23 mouse cellular contexts compared by ENCODE assay signal in the genomic region with DNA sequence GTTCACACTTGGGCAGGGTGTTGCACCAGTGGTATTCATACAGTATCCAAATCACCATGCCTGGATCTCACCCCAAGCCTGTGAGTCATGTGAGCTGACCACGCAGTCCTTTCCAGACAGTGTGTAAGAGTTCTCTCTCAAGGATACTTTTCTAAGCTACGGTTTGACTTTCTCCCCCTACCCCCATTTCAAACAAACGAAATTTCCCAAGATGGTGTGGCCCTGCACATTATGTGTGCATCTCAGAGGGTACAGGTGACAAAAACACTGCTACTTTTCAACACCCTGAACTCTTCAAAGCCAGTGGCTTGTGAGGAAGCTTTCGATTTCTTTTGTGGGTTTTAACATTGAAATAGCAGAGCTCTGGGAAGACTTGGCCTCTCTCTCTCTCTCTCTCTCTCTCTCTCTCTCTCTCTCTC. TPM values are rescaled to one million over a fixed set of nuclear protein-coding genes. Genes with fewer than 3 reads are reported as not detected.
DNase-seq lines count a peak whose midpoint lies in the region; ATAC-seq and TF ChIP-seq lines count a peak whose summit lies in the region.
"Had no signal": no experiment of that assay in that cellular context is flagged by ENCODE, and none has a peak within 500 bp of the region (broad histone marks: within the 10 kb centered on the region; RNA-seq: fewer than 3 reads in every experiment).

No protein-coding gene starts in this region.

- in situ Hi-C loops in CH12.LX (cut with MboI; ENCODE audit: low pct_ligation_motif_present, low pct_unique_long_range_greater_than_20kb, low sequenced_read_pairs) = loop anchor here (5.0 to 10.0 kb wide), 2 partner anchors 68 to 455 kb away; partner anchors contain the start of gene Akna

- peak overlapping the region; percentile 55 for H3K4me2 ChIP-seq in CH12.LX (ENCODE audit: insufficient read depth, low read depth, poor library complexity, severe bottlenecking)
- no peak overlapping the region for H3K4me2 ChIP-seq in hindbrain, embryonic 11.5 days (replicated peaks; ENCODE audit: low read depth, low read length)
- H3K4me2 ChIP-seq: hindbrain, embryonic 13.5 days; liver, embryonic 11.5 days; lung, embryonic 14.5 days; midbrain, embryonic 13.5 days; stomach, embryonic 15.5 days had no signal

- H3K4me1 ChIP-seq in CH12.LX (ENCODE audit: control insufficient read depth in 1 of 2, insufficient read depth in 2 of 2) = peaks cover 13 to 41% of the 10 kb centered on the region in 2 experiments
- no peaks in the 10 kb centered on the region for H3K4me1 ChIP-seq in hindbrain, embryonic 11.5 days (replicated peaks; ENCODE audit: control insufficient read depth, insufficient read depth, low read length)
- H3K4me1 ChIP-seq: limb, embryonic 10.5 days; midbrain, embryonic 13.5 days had no signal

- TF ChIP-seq POLR2A in CH12.LX (IDR thresholded peaks at IDR 0.05; ENCODE audit: low read depth, low read length) = no peak

- H3K4me3 ChIP-seq in CH12.LX (replicated peaks in 1 of 3; ENCODE audit: low read depth in 2 of 3, low read length in 2 of 3, poor library complexity in 1 of 3) = peak overlapping the region; percentile 64 to 74 (median 71)
- no peak overlapping the region for H3K4me3 ChIP-seq in hindbrain, embryonic 11.5 days (ENCODE audit: low read depth, low read length)
- H3K4me3 ChIP-seq: hindbrain, embryonic 13.5 days; layer of hippocampus, adult 2 months; limb, embryonic 10.5 days; midbrain, embryonic 13.5 days; stomach, embryonic 15.5 days had no signal

- no peak for ATAC-seq in hindbrain, embryonic 11.5 days (ENCODE audit: low FRiP score)
- ATAC-seq: forebrain, embryonic 16.5 days; intestine, embryonic 16.5 days; midbrain, embryonic 13.5 days had no signal

- TF ChIP-seq EP300 in CH12.LX (IDR thresholded peaks at IDR 0.05; ENCODE audit: low read length) = 0 out of 2 replicates have a peak, but pooled peaks have one; percentile 27

- H3K36me3 ChIP-seq in CH12.LX (replicated peaks in 1 of 2; ENCODE audit: control insufficient read depth in 1 of 2, insufficient read depth in 1 of 2, low read length in 1 of 2) = peaks cover 3 to 16% of the 10 kb centered on the region in 2 experiments
- H3K36me3 ChIP-seq in hindbrain, embryonic 11.5 days (ENCODE audit: control insufficient read depth, insufficient read depth, low read length) = no peaks in the 10 kb centered on the region
- H3K36me3 ChIP-seq: hindbrain, embryonic 13.5 days; limb, embryonic 10.5 days; midbrain, embryonic 13.5 days; stomach, embryonic 15.5 days had no signal

- no peak; the same call in 1 of the 2 replicates for TF ChIP-seq RAD21 in CH12.LX (IDR thresholded peaks at IDR 0.05; ENCODE audit: low read depth, low read length)

- peak overlapping the region; percentile 97 for H3K9ac ChIP-seq in CH12.LX (ENCODE audit: insufficient read depth, low read depth)
- no peak overlapping the region for H3K9ac ChIP-seq in hindbrain, embryonic 11.5 days (ENCODE audit: low read depth, low read length)
- H3K9ac ChIP-seq: hindbrain, embryonic 13.5 days; lung, embryonic 14.5 days; midbrain, embryonic 13.5 days; stomach, embryonic 15.5 days had no signal

- 88% methylated on average over 4 of the region's 4 CpGs for WGBS in hindbrain, embryonic 11.5 days

- TF ChIP-seq CTCF in CH12.LX (conservative IDR thresholded peaks at IDR 0.05 in 1 of 2, IDR thresholded peaks at IDR 0.05 in 1 of 2; ENCODE audit: low read depth in 2 of 2, low read length in 2 of 2) = no peak

- H3K79me2 ChIP-seq in CH12.LX (replicated peaks; ENCODE audit: control insufficient read depth, extremely low read depth, insufficient read depth, poor library complexity, severe bottlenecking) = peaks cover 60% of the 10 kb centered on the region

- H3K27me3 ChIP-seq in CH12.LX (replicated peaks) = no peaks in the 10 kb centered on the region
- H3K27me3 ChIP-seq in hindbrain, embryonic 11.5 days (ENCODE audit: control insufficient read depth, insufficient read depth, low read length) = no peaks in the 10 kb centered on the region
- H3K27me3 ChIP-seq: hindbrain, embryonic 13.5 days; midbrain, embryonic 13.5 days; stomach, embryonic 15.5 days had no signal

- dilution Hi-C loops in CH12.LX (cut with MboI; ENCODE audit: extremely low pct_ligation_motif_present, extremely low pct_unique_long_range_greater_than_20kb, low sequenced_read_pairs) = no loop called here

- H3K9me3 ChIP-seq in CH12.LX (replicated peaks; ENCODE audit: low read length) = no peaks in the 10 kb centered on the region
- no peaks in the 10 kb centered on the region for H3K9me3 ChIP-seq in hindbrain, embryonic 11.5 days (ENCODE audit: control insufficient read depth, low read length)
- H3K9me3 ChIP-seq: hindbrain, embryonic 13.5 days; limb, embryonic 10.5 days; midbrain, embryonic 13.5 days; stomach, embryonic 15.5 days had no signal

- peak overlapping the region; percentile 94 for H3K27ac ChIP-seq in CH12.LX (ENCODE audit: insufficient read depth, low read depth)
- no peak overlapping the region for H3K27ac ChIP-seq in hindbrain, embryonic 11.5 days (ENCODE audit: low read depth, low read length)
- H3K27ac ChIP-seq: hindbrain, embryonic 13.5 days; kidney, postnatal 0 days; layer of hippocampus, adult 2 months; limb, embryonic 10.5 days; midbrain, embryonic 13.5 days; stomach, embryonic 15.5 days had no signal

- peak; percentile 16 for DNase-seq in thymus, postnatal 14 days
- DNase-seq in thymus, adult 18-20 months = no peak
- no peak for DNase-seq in CH12.LX (ENCODE audit: extremely low read depth)
- peak; percentile 55 for DNase-seq in induced T-regulatory cell, adult 2 months (ENCODE audit: low read depth)
- no peak for DNase-seq in testis, postnatal 10 days (ENCODE audit: low spot score)
- DNase-seq in spleen, postnatal 10 days (ENCODE audit: low spot score in 2 of 2) = no peak
- DNase-seq in hindbrain, embryonic 11.5 days (ENCODE audit: low spot score) = no peak
- DNase-seq: cerebellum, adult 11-12 months; cerebellum, postnatal 25 days; lung, embryonic 14.5 days; lung, postnatal 4 days; right cerebral cortex, adult 18-20 months had no signal

TF ChIP-seq in CH12.LX, 34 proteins besides CTCF, POLR2A, EP300 and RAD21 (continues in another document):
- 0 out of 2 replicates have a peak, but pooled peaks have one; percentile 22 for TF ChIP-seq KAT2A (IDR thresholded peaks at IDR 0.05; ENCODE audit: insufficient replicate concordance, low read length)
- 0 out of 2 replicates have a peak, but pooled peaks have one; percentile 17 for TF ChIP-seq RCOR1 (conservative IDR thresholded peaks at IDR 0.05; ENCODE audit: low read depth, low read length)
- TF ChIP-seq MAZ (IDR thresholded peaks at IDR 0.05; ENCODE audit: low read depth, low read length) = peak; percentile 38; the same call in 1 of the 2 replicates
- peak; percentile 94 for TF ChIP-seq BHLHE40 (IDR thresholded peaks at IDR 0.05; ENCODE audit: low read depth, low read length)
- peak; percentile 68 for TF ChIP-seq TBP (conservative IDR thresholded peaks at IDR 0.05; ENCODE audit: low read depth, low read length)
- TF ChIP-seq MYC (IDR thresholded peaks at IDR 0.05; ENCODE audit: low read depth, low read length) = peak; percentile 44; the same call in 1 of the 2 replicates
- no peak for TF ChIP-seq GABPA (IDR thresholded peaks at IDR 0.05; ENCODE audit: insufficient replicate concordance, low read depth, low read length)
- TF ChIP-seq TCF12 (IDR thresholded peaks at IDR 0.05; ENCODE audit: low read depth, low read length) = peak; percentile 32; the same call in 1 of the 2 replicates
- peak; percentile 42; the same call in 1 of the 2 replicates for TF ChIP-seq IRF4 (IDR thresholded peaks at IDR 0.05; ENCODE audit: low read depth, low read length)
- peak; percentile 66 for TF ChIP-seq ZMIZ1 (IDR thresholded peaks at IDR 0.05; ENCODE audit: low read depth, low read length)
- peak; percentile 58 for TF ChIP-seq ETS1 (conservative IDR thresholded peaks at IDR 0.05; ENCODE audit: low read depth, low read length)
- TF ChIP-seq HCFC1 (IDR thresholded peaks at IDR 0.05; ENCODE audit: low read depth, low read length) = no peak
- peak; percentile 9; the same call in 1 of the 2 replicates for TF ChIP-seq CHD1 (IDR thresholded peaks at IDR 0.05; ENCODE audit: low read depth, low read length)
- TF ChIP-seq USF2 (conservative IDR thresholded peaks at IDR 0.05; ENCODE audit: low read depth, low read length) = 0 out of 2 replicates have a peak, but pooled peaks have one; percentile 6
- TF ChIP-seq MAX (IDR thresholded peaks at IDR 0.05; ENCODE audit: low read length) = peak; percentile 41
- TF ChIP-seq JUND (conservative IDR thresholded peaks at IDR 0.05; ENCODE audit: low read depth, low read length) = peak; percentile 72
- no peak for TF ChIP-seq ELF1 (IDR thresholded peaks at IDR 0.05; ENCODE audit: low read depth, low read length)
- no peak for TF ChIP-seq ZNF384 (IDR thresholded peaks at IDR 0.05; ENCODE audit: low read depth, low read length)
- TF ChIP-seq MAFK (IDR thresholded peaks at IDR 0.05; ENCODE audit: insufficient replicate concordance, low read length) = no peak
- TF ChIP-seq MEF2A (IDR thresholded peaks at IDR 0.05; ENCODE audit: borderline replicate concordance, low read depth, low read length) = 0 out of 2 replicates have a peak, but pooled peaks have one; percentile 38
- no peak for TF ChIP-seq NRF1 (IDR thresholded peaks at IDR 0.05; ENCODE audit: low read depth, low read length)
- TF ChIP-seq NELFE (IDR thresholded peaks at IDR 0.05; ENCODE audit: low read depth, low read length) = peak; percentile 59; the same call in 1 of the 2 replicates
- no peak for TF ChIP-seq E2F4 (IDR thresholded peaks at IDR 0.05; ENCODE audit: insufficient replicate concordance, low read depth, low read length)
- no peak for TF ChIP-seq ZKSCAN1 (IDR thresholded peaks at IDR 0.05; ENCODE audit: borderline replicate concordance, low read depth, low read length)
- peak; percentile 64; the same call in 1 of the 2 replicates for TF ChIP-seq UBTF (IDR thresholded peaks at IDR 0.05; ENCODE audit: low read depth, low read length)
- TF ChIP-seq SMC3 (IDR thresholded peaks at IDR 0.05; ENCODE audit: low read depth, low read length) = no peak
- TF ChIP-seq PAX5 (IDR thresholded peaks at IDR 0.05; ENCODE audit: low read length) = no peak
- 0 out of 2 replicates have a peak, but pooled peaks have one; percentile 11 for TF ChIP-seq USF1 (IDR thresholded peaks at IDR 0.05; ENCODE audit: low read depth, low read length)
- TF ChIP-seq SIN3A (IDR thresholded peaks at IDR 0.05; ENCODE audit: low read length) = 0 out of 2 replicates have a peak, but pooled peaks have one; percentile 56
- 0 out of 2 replicates have a peak, but pooled peaks have one; percentile 50 for TF ChIP-seq MXI1 (IDR thresholded peaks at IDR 0.05; ENCODE audit: low read depth, low read length)

RNA-seq across cellular contexts. Expression of gene Tnfsf8, which starts 1.4 kb away (rescaled TPM):
- total RNA-seq in CH12.LX (2012; rRNA removed) (15.6 and 22.8 TPM in 2 replicates), CH12.LX (2014; rRNA removed) (67.9 and 72.5 TPM in 2 replicates)
- 19.4 and 19.8 TPM in 2 replicates for polyA plus RNA-seq in CH12.LX (2012; ENCODE audit: insufficient read length, low read depth)
- not detected in 2 replicates for polyA plus RNA-seq in hindbrain, embryonic 11.5 days (2014; fragmentation: Nextera tagmentation; extraction: Ambion mirVana)
- total RNA-seq: layer of hippocampus, adult 2 months; left cerebral cortex, adult 18-20 months had no signal
- polyA plus RNA-seq: embryonic facial prominence, embryonic 11.5 days; kidney, postnatal 0 days; limb, embryonic 10.5 days; liver, embryonic 11.5 days; midbrain, embryonic 13.5 days had no signal

Comparison
In these comparisons a context has a peak if more than half of its experiments do, and no peak if none do; other contexts are left out.
1. DNase-seq: peak in thymus, postnatal 14 days (single experiment) and induced T-regulatory cell, adult 2 months (single experiment); none in thymus, adult 18-20 months (0 of 2), CH12.LX (single experiment), testis, postnatal 10 days (single experiment), spleen, postnatal 10 days (0 of 2) and hindbrain, embryonic 11.5 days (single experiment).
2. RNA of gene Tnfsf8, which starts 1.4 kb away (polyA plus RNA-seq): 19.4 to 19.8 TPM in CH12.LX; not detected in hindbrain, embryonic 11.5 days; every median in the first group is over 10 times any median in the second.